Mouse (Mus musculus) testis, adult 2 months (tissue): ENCODE measurements around the gene A030014E15Rik.

Source experiments
- CTCF ChIP-seq: fragments of 200-500 bp; IDR thresholded peaks from 2 replicates; pipeline ENCODE4 v1.5.1; 2012; ENCODE audit warnings: low read depth, mild to moderate bottlenecking, inconsistent platforms, low read length, moderate library complexity; ENCODE audit not compliant: control insufficient read depth, insufficient read depth, insufficient replicate concordance
- POLR2A ChIP-seq: fragments of 200-500 bp; IDR thresholded peaks from 2 replicates; pipeline ENCODE4 v1.6.1; 2012; ENCODE audit warnings: low read depth, mild to moderate bottlenecking, inconsistent platforms, low read length, moderate library complexity; ENCODE audit not compliant: control insufficient read depth

- TF ChIP-seq CTCF: no peak
- no peak for TF ChIP-seq POLR2A
These were observed 13.9 kb downstream of the A030014E15Rik start for GRCm38 (mm10) chr1:82938666-82939065.
